Mouse (Mus musculus): Measurements from ENCODE around the gene Icosl.
"Not testable (repeated sequence)": the region's sequence is repeated elsewhere in the genome, so short reads cannot be mapped to it uniquely, and the experiment has no call there.

Icosl gene

DNA sequence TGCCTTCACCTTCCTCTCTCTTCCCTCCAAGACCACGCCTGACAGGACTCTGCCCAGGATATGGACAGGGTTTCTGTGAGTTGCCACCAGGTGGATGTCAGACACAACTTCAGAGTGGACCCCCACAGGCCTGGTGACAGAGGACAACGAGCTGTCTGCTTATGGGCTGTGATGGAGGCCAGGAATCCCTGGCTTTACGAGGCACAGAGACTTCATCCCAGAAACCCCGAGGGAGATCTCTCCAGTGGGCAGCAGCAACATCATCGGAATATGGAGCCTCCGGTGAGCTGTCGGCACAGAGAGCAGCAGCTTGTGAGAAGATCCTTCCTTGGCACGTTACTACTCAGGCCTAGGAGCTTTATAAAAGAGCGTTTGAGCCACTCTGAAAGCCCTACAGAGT, 8.8 kb downstream of the Icosl start:
- no peak for DNase-seq

DNA sequence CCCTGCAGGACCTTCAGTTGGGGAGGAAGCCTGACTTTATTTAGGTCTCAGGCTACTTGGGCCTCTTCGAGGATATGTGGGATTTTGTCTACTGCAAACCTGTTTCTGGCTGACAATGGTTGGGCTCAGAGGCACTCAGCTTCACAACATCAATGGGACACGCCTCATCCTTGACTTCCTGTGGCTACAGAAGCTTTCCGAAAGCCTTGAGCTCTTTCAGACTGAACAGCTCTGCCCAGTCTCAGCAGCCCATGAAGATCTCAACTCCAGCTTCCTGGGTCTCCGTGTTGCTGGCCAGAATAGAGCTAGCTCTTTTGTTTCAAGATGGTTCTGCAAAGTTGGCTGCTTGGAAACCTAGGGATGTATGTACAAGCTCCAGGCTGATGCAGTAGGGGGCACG, 9.2 kb downstream of the Icosl start:
- DNase-seq: no peak

GRCm38 (mm10) chr10:78079955-78080591, 11.0 kb downstream of the Icosl start:
- DNase-seq: no peak

GRCm38 (mm10) chr10:78084073-78084472, 15.0 kb downstream of the Icosl start:
- no peak for DNase-seq

- DNase-seq: no peak
Observed at GRCm38 (mm10) chr10:78085711-78086110, 16.6 kb downstream of the Icosl start.

DNA sequence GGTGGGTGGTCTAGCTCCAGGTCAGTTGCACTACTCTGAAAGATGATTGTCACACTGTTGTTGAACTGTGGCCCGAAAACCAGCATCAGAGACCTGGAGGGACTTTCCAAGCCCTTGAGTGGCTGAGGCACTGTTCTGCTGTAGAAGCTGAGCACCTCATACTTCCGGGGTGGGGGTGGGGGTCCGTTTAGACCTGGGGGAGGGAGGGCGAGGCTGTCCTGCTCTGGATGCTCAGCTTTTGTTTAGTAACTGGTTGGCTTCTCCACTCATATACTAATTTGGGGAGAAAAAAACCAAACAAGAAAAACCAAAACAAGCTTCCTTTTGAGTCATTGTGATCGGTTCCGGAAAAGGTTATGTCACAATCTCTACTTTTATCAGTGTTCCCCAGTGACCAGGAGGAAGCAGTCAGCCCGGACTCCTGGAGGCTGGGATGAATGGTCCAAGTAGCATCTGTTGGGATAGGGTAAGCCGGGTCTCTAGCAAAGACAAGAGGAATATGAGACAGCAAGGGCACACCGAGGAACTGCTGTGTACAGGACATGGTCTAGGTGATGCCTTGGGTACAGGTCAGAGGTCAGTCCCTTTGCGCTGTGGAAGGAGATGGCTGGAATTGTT, 17.5 kb downstream of the Icosl start:
- DNase-seq: no peak

- DNase-seq: no peak
Observed at GRCm38 (mm10) chr10:78087101-78087511, 18.0 kb downstream of the Icosl start.

DNA sequence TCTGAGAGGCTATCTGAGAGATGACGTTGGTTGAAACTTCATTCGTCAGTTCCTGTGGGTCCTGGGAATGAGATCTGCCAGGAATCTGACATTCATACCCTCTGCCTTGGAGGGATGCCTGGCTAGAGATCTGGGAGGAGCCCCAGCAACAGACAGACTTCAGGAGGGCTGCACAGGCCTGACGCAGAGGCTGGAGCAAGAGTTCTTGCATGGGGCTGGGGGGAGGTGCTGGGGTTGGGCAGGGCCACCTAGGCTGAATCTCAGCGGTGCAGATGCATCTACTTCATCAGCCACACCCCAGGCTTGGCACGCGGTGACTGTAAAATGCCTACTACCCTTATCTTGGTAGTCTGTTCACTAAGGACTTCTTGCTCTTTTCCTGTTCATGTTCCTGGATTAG, 21.1 kb downstream of the Icosl start:
- DNase-seq: no peak

GRCm38 (mm10) chr10:78090706-78091491, 21.8 kb downstream of the Icosl start:
- no peak for DNase-seq

GRCm38 (mm10) chr10:78091865-78092724, 23.0 kb downstream of the Icosl start:
- DNase-seq: no peak

- DNase-seq: no peak
Observed at GRCm38 (mm10) chr10:78092725-78093029, 23.6 kb downstream of the Icosl start.

GRCm38 (mm10) chr10:78095221-78095620, 26.1 kb downstream of the Icosl start:
- no peak for DNase-seq

DNA sequence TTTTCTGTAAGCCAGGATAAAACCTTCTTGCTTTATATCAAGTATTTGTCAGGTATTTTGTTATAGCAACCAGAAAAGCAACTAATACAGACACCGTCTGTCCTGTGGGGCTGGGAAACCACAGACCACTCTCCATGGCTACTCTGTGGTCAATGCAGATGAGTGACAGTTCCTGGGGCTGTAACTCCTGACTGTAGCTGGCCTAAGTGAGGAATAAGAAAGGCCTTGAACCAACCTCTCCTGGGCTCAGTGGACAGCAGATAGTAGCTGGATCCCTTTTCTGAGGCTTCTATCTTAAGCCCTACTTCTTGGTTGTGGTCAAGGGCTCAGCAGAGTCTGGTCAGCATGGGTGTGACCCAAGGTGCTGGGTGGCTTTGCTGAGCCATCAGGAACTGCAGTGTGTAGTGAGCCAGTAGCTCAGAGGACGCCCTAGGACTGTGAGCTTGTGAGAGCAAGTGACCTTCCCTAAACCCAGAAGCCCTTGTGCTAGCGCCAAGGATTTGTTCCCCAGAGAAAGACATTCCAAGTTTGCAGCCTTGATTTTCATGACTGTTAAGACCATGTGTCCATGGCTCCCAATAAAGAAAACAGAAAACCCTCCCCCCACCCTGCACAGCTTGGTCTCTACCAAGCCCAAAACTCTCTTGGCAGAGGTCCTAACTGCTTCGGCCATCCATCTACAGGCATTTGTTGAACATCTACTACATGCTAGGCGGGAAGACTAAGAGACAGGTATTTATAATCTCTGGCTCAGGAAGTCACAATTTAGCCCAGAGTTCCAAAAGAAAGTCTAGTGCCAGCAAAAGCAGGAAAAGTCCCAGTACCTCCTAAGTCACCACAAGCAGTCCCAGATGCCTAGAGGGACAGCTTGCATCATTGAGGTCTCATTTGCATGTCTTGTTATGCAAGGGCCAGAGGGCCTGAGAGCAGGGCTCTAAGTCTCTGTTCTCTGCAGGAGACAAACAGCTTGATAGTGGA, 27.1 kb downstream of the Icosl start:
- peak; percentile 31 for DNase-seq

DNA sequence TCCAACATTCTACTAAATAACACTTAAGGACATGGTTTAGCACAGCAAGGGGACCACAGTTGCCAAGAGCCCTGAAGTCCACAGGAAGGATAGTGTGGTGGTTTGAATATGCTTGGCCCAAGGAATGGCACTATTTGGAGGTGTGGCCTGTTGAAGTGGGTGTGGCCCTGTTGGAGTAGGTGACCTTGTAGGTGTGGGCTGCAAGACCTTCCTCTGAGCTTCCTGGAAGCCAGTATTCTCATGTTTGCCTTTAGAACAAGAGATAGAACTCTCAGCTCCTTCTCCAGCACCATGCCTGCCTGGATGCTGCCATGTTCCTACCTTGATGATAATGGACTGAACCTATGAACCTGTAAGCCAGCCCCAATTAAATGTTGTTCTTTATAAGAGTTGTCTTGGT, 30.8 kb downstream of the Icosl start:
- not testable (repeated sequence) for DNase-seq

GRCm38 (mm10) chr10:78100989-78101780, 32.1 kb downstream of the Icosl start:
- DNase-seq: no peak

- peak; percentile 60 for DNase-seq
Observed at GRCm38 (mm10) chr10:78104555-78105490, 35.7 kb downstream of the Icosl start.

DNA sequence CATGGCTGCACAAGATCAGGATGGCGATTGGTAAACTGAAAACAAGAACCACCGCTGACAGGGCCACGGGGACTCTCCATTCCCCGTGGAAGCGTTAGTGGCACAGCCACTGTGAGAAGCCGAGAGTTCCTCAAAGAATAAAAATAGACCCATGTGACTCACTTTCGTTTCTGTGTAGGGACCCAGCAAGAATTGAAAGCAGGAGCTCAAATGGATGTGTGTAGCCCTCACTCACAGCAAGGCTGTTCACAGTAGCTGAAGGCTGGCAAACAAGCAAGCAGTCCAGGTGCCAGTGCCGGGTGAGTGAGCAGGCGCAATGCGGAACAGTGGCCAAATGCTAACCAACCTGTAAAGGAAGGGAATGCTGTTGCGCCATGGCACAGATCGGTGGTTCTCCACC, 36.4 kb downstream of the Icosl start:
- peak; percentile 82 for DNase-seq

- no peak for DNase-seq
Observed at GRCm38 (mm10) chr10:78114521-78115092, 45.5 kb downstream of the Icosl start.

DNA sequence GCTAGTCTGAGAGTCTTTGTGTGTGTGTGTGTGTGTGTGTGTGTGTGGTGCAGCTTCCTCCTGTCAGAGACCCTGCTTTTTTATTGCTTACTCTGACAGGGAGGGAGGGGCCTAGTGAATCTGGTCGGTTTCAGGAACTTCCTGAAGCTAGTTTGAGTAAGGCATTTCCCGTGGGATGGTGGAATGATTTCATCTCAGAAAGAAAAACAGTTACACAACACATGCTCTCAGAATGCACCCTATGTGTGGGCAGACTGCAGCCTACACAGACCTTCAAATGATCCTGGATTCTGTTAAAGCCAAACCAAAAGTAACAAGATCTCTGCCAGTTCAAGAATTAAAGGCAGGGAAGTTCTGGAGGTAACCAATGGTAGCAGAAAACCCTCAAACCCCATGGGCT, 46.1 kb downstream of the Icosl start:
- no peak for DNase-seq

DNA sequence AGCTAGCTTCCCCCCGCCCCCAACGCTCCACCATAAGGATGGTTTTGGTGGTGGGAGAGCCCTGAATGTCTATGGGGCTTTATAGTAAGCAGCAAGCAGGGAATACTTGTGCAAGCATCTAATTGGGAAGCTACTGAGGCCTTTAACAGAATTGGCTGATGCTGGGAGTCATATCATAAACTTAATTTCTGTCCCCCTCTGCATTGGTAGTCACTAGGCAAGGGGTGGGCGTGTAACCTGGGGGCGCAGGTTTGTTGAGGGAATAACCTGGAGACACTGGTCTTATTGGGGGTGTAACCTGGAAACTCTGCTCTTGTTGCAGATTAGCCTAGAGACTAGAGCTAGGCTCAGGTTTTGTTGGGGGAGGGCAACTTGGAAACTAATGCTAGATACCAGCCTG, 50.3 kb downstream of the Icosl start:
- DNase-seq: no peak

All from kidney, adult 18-20 months (tissue).